Mouse (Mus musculus): ENCODE measurements around the gene Olfr322.
"Not testable (repeated sequence)": the region's sequence is repeated elsewhere in the genome, so short reads cannot be mapped to it uniquely, and the experiment has no call there.

Gene Olfr322

DNA sequence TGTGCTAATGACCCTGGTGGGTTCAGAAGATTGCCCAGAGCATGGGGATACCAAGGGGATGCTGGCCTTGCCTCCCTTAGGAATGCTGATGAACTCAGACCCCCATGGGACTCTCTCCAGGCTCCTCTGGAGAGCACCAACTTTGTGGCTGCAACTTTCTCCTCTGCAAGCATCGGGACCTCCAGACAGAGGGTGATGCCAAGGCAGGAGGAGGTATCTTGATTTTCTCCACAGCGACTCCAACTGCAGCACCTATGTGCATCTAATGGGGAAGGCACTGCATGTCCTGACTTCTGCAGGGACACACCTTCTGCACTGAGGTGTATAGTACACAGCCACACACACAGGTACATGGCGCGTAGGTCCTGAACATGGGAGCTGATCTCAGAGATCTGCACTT is at the start of gene Olfr322:
Gene Olfr322 (plus strand): TSS at position 187 of the 400 bp plus-strand sequence.
- no peak for DNase-seq (ENCODE audit: low spot score)

DNA sequence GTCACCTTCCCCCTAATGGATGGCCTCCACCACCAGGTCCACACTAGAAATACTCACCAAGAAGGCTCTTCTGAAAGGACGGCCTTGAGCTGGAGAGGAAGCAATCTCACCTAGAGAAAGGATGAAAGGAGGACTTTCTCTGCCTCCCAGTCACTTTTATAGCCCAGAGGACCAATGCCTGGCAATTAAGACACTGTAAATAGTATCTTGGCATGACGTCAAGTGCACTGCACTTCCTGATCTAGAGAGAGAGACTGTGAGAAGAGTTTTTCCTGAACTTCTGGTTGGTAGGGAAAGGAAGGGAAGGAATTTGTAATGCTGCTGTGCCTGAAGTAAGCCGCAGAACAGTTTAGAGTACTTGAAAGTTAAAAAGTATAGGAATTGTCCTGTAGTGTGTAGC is 45.2 kb upstream of the Olfr322 start:
- no peak for DNase-seq (ENCODE audit: low spot score)

DNA sequence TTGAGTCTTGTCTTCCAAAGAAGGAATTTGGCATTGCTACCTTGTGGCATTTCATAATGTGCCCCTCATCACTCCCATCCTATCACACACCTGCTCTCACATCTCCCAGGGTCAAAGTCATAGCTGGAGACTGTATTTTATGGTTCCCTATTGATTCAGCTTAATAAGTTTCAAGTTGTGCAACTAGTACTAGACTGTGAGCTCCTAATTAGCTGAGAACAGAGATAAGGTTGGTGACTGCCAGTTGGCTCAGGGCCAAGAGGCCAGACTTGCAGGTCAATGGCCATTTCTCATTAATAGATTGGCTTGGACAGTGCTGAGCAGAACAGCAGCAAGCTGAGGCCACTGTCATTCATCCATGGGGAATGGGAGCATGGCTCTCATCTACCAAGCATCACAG is 44.1 kb upstream of the Olfr322 start:
- DNase-seq (ENCODE audit: low spot score), result no peak

DNA sequence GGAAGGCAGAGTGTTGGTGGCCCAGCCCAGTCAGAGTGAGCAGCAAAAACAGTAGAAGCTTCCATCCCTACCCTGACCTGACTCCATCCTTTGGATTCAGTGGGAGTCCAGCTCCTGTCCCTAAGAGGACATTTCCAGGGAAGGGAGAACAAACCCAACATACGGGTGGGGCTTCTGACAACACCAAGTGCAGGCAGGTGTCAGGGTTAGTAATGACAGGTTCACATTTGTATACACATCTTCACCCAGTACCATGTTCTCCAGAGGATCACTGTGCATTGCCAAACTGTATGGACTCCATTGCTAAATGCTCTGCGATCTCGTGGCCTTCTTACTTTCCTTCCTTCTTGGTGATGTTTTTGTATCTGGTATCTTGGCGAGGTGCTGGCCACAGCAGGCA is 42.6 kb upstream of the Olfr322 start, which contains the start of gene 2210407C18Rik:
Gene 2210407C18Rik (minus strand): TSS at position 101 of the 400 bp plus-strand sequence.
- DNase-seq (ENCODE audit: low spot score), result no peak

DNA sequence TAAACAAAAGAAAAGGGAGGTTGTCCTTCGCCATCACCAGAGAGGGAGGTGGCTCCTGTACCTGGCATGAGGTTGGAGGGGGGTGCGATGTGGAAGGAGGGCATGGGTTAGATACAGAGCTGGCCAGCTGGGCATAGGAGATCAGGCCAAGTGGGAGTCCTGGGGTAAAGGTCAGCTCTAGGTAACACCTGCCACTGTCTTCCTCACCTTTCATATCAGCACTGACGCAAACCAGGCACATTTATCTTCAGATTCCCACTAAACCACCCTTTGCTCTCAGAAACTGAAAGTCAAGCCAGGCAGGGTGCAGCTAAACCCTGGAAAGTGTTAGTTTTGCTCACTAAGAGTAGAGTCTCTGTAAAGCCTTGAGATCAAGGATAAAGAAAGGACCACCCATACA is 40.2 kb upstream of the Olfr322 start:
- no peak for DNase-seq (ENCODE audit: low spot score)

DNA sequence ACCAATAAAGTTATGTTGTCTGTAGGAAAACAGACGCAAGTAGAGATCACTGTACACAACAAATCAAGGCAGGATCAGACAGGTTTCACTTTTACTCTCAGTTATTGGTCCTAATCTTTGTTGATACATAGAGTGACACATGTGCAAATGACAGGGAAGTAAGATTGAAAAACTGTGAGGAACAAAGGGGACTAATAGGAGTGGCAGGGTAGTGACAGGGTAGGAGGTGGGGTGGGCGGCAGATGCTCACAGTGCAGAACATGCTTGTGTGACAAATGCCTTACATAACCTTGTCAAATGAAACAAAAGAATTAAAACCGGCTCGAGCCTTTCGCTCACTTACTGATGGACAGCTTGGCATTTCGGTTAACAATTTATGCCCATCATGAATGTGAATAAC is 39.8 kb upstream of the Olfr322 start:
- DNase-seq (ENCODE audit: low spot score), result no peak

DNA sequence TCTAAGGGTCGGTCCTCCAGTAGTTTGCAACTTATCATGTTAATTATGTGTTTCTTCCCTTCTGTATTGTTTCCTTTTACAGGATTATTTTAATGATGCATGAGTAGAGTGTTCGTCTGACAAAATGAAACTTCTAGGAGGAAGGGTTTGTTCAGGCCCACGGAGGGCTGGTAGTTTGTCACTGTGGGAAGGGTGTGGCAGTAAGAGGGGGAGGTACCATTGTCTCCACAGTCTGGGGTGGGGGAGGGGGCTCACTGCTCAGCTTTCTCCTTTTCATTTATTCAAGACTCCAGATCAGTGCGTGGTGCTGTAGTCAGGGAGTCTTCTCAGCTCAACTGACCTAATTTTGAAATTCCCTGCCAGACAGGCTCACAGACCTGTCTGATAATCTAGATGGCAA is 32.4 kb upstream of the Olfr322 start:
- no peak for DNase-seq (ENCODE audit: low spot score)

DNA sequence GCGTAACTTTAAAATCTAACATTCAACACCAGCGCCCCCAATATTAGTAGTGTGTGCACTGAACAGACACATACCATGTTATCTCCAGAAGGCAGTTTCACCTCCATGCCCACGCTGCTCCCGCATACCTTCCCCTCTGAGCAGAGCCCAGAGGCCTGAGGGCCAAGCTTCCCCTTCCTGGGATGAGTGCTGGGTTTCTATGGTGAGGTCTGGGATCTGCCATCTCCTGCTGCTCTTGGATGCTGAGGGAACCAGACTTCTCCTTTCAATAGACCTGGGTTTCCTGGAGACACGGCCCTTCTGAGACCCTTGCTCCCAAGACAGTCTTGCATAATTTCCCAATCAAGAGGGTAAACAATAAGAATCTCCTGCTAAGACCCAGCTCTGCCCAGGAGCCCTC is 28.2 kb upstream of the Olfr322 start, which contains the start of gene Olfr323:
Gene Olfr323 (minus strand): TSS at position 101 of the 400 bp plus-strand sequence.
- DNase-seq (ENCODE audit: low spot score), result no peak

DNA sequence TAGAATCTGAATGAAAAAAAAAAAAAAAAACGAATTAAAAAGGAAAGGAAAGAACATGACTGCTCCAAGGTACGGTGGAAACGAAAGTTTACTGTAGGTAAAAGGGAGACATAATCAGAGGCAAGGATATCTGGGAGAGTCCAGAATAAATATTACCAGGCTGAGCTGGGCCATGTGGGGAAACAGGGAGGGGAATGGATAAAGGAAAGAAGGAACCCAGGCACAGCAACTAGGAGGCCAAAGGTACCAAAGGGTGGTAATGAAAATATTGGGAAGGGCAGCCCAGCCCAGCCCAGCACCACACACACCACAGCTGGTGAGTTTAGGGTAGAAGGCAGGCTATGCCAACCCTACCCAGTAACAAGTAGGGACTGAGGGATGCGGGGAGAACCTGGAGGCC is 23.7 kb upstream of the Olfr322 start:
- DNase-seq (ENCODE audit: low spot score), result no peak

DNA sequence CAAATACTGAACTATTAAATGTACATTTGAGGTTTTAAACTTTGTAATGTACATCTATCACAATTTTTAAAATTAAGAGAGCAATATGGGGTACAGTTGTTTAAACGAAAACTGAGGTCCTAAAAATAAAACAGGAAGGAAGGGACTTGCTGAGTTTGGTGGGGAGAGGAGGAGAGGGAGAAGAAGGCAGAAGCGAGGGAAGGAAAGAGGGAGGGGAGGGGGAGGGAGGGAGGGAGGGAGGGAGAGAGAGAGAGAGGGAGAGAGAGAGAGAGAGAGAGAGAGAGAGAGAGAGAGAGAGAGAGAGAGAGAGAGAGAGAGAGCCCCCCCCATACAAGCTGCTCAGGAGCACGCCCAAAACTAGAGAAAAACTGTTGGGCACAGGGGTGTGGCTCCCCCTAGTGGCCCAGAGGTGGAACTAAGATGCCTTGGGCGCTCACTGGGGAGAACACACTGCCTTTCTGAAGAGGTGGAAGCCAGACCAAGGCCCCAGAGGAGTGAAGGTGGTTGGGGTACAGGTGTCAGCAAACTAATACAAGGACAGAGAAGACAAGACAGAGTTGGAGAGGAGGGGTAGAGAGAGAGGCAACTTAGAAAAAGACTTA is 22.1 kb upstream of the Olfr322 start:
- no peak for DNase-seq (ENCODE audit: low spot score)

DNA sequence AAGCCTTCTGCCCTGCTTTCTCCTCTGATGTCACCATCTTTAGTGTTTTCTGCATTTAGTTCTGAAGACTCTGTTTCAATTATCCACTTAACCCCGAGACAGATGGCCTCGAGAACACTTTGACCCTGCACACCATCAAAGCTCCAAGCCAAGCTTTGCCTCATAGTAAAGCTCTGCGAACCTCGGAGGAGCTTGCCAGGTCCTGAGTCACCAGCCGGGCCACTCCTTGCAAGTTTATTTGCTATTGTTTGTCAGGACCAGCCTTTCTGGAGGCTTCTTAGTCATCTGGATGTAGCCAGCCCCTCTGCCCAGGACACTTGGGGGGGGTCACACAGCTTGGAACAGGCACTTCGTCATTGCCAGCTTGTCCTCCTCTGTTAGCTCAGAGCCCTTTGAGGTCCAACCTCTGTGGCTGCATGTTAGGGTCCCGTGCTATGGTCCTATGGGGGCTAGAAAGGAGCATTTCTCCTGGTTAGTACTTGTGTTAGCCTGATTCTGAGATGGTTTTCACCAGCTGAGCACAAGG is 20.3 kb upstream of the Olfr322 start:
- DNase-seq (ENCODE audit: low spot score), result peak; percentile 11

DNA sequence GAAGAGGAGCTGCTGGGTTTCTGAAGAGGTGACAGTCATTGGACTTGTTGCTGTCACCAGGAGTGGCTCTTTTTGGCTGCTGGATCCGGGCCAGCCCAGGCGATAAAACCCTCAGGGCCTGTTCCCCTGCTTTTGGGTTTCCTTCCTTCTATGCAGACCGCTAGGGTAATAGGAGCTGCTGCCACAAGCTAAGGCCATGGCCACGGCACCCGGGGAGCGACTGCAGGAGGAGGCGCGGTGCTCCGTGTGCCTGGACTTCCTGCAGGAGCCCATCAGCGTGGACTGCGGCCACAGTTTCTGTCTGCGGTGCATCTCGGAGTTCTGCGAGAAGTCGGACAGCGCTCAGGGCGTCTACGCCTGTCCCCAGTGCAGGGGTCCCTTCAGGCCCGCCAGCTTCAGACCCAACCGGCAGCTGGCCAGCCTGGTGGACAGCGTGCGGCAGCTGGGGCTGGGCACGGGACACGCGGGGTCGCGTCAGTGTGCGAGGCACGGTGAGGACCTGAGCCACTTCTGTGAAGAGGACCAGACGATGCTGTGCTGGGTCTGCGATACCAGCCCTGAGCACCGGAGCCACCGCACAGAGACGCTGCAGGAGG is 18.2 kb upstream of the Olfr322 start, which contains the start of gene Trim58:
Gene Trim58 (plus strand): TSS at position 194 of the 596 bp plus-strand sequence.
- DNase-seq (ENCODE audit: low spot score), result no peak

DNA sequence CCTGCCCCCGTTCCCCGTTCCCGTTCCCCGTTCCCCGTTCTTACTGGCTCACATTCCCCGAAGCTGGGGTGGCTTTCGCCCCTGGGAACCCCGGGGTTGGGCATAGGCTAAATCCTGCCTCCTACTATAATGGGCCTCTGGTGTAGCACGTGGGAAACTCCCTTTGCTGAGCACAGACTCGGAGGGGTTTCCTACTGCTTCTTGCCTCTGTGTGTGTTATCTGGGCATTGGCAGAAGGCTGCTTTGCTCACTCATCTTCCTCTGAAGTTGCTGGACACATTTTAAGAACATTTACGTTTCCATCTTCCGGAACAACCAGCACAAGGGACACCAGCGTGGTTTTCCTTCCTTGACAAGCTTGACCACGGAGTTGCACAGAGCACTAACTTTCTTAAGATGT is 17.5 kb upstream of the Olfr322 start:
- no peak for DNase-seq (ENCODE audit: low spot score)

DNA sequence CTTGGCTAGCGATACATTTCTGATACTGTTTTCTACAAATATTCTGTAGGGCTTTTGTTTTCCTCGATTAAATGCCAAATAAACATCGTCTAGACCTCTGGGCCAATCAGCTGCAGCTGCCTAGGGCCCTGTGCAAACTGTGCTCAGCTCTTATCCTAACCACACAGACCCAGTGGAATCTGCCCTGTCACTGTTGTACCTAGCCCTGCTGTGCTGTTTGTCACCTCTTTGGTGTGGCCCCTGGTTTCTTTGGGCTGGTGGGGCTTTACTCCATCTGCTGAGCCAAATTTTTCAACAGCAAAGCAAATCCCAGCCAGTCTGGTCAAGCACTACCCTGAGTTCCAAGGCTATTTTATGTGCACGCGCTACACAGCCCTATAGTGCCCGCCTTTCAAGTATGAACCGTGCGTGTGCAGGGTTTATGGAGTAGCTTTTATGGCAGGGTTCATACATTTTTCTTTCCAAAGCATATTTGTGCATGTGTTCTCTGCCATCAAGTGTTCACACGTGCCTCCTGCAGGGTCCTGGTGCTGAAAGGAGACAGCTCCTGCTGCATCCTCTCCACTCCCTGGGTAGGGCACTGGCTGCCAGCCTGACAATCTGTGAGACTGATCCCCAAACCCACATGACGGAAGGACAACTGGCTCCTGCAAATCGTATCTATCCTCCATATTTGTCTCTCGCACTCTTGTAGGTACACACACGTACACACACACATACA is 16.8 kb upstream of the Olfr322 start:
- no peak for DNase-seq (ENCODE audit: low spot score)

DNA sequence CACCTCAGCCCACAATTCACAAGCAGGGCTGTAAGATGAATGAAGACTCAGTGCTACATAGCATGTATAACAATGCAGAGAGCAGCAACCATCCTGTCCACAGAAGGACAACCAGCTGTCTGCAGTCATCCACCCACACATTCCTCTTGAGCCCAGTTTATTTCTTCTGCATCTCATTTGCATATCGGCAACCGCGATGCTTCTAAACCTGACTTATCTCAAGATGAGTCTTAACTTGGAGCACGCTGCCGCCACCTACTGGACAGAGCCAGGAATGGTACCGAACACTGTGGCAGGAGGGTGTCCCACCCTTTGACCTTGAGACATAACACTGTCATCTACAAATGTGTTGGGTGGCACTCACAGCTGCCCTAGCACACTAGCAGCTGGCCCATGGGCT is 15.2 kb upstream of the Olfr322 start:
- DNase-seq (ENCODE audit: low spot score), result no peak

DNA sequence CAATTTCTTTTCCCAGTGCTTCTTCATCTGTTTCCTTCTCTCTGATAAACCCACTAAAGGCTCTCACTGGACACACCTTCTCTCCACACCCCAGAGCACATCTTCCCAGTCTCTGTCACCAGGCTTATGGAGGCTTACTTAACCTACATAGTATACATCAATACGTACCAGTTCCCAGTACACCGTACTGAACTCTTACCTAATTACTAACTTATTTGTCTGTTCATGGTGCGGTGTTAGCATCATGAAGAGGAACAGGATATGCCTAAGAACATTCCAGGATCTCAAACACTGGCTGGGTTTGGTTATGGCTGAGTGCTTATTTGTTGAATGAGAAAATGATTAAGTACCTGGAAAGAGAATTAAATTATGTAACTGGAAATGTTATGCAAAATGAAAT is 3.4 kb upstream of the Olfr322 start:
- DNase-seq (ENCODE audit: low spot score), result no peak

DNA sequence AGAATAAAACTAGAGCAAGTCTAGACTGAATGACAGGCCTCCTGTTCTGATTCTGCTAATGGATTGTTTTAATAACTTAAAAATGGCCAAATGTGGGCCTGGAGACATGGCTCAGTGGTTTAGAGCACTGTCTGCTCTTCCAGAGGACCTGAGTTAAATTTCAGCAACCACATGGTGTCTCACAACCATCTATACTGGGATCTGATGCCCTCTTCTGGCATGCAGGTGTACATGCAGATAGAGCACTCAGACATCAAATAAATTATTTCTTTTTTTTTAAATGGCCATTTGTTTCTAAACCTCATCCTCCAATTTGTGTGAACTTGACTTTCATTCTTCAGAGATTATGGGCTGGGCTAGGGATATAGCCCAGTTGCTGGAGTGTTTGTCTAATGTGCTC is 10.7 kb downstream of the Olfr322 start:
- no peak for DNase-seq (ENCODE audit: low spot score)

DNA sequence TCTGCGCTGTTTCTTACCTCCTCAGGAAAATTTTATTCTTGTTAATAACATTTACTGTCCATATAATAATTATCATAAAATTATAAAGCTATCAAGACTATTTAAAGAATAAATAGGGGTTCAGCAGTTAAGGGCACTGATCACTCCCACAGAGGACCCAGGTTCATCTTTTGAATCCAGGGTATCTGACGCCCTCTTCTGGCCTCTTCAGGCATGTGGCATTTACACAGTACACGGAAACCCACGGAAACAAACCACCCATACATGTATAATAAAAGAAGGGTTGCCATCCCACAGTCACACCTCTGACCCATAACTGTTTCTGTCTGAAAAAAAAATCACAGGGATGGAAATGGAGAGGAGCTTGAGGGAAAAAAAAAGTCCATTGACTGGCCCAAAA is 13.2 kb downstream of the Olfr322 start:
- DNase-seq (ENCODE audit: low spot score), result no peak

DNA sequence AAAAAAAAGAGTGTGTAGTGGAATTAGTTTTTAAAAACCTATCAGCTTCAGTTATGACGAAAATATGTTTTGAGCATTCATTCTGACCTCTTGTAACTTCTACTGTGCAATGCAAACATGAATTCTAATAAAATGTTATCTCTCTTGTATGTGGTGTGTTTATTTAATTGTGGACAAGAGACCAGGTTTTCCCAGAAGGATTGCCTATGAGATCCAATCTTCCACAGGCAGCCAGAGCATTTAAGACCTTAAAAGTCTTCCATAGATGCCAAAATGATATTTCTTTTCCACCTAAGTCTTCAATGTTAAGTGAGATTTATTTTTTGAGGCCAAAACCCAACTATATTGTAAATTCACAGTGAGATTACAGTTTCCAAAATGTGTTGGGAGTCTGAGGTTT is 22.2 kb downstream of the Olfr322 start, which contains the start of gene Olfr320:
Gene Olfr320 (plus strand): TSS at position 301 of the 400 bp plus-strand sequence.
- no peak for DNase-seq (ENCODE audit: low spot score)

DNA sequence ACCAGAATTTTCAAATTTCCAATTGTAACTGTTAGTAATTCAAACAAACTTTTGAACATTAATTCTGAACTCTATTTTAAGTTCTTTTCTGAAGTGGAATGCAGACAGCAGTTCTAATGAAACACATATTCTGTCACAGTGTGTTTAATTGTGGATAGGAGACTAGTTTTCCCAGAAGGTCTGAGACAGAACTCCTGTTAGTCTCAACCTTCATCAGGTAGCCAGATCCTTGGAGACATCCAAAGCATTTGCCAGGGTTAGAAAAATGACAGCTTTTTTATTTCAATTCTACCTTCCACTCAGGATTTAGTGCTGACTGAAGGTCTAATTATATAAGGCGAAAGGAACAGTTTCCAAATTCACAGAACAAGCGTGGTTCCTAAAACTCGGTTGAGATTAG is 40.3 kb downstream of the Olfr322 start, which contains the start of gene Olfr319:
Gene Olfr319 (plus strand): TSS at position 301 of the 400 bp plus-strand sequence.
- no peak for DNase-seq (ENCODE audit: low spot score)

DNA sequence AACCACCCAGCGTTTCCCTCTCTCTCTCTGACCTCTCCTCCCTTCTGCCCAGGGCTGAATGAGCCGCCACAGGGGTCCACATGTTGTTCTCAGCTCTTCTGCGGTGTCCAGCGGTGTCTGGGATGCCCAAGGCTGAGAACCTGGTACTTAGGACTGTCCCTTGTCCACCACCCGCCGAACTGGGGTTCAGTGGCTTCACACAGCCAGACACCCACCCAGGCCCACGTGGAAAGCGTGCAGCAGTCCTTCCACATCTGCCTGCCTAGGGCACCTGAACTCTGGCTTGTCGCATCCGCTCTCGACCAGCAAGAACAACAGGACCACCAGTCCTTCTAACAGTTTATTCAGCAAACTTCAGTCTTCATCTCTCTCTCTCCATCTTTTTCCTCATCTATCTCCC is 50.5 kb downstream of the Olfr322 start:
- DNase-seq (ENCODE audit: low spot score), result no peak

DNA sequence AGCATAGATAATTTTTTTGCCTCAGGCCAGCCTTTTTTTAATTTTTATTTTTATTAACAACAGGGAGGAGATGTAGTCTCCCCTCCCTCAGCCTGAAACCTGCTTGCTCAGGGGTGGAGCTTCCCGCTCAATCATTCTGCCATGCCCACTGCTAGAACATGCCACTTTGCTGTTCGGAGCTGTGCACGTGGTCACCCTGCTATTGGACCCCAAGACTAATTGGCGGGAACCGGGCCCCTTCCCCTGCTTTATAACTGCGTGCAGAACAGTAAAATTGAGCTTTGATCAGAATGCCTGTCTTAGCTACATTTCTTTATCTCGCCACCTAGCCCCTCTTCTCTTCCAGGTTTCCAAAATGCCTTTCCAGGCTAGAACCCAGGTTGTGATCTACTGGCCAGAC is 59.1 kb downstream of the Olfr322 start:
- not testable (repeated sequence) for DNase-seq (ENCODE audit: low spot score)
